Mouse (Mus musculus): ENCODE measurements around the gene Smarcd3.

DNA sequence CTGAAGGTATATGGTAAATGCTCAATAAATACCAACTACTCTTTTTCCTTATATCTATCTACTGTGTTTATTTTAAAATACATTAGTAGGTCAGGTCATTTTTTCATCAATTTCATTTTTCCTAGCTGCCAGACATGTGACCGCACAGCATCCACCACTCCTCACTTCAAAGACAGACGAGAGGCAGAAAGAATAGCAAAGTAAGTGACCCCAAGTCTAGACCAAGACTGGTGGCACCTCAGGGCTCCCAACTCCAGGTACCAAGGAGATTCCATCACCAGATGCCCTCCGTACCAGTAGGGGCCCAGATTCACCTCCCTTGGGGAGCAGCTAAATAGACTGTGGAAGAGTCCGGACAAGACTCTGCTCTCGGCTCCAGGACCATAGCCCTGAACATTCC, 29.9 kb downstream of the Smarcd3 start:
- no peak for TF ChIP-seq GATA1 (IDR thresholded peaks at IDR 0.05; ENCODE audit: borderline replicate concordance, low read length)
- no peak for TF ChIP-seq GATA2 (IDR thresholded peaks at IDR 0.05; ENCODE audit: borderline replicate concordance, low read depth, low read length)
- TF ChIP-seq CTCF (IDR thresholded peaks at IDR 0.05; ENCODE audit: low read depth, low read length) = no peak
- no peak for TF ChIP-seq TAL1 (conservative IDR thresholded peaks at IDR 0.05; ENCODE audit: low read depth, low read length)
- TF ChIP-seq POLR2AphosphoS5 (IDR thresholded peaks at IDR 0.05; ENCODE audit: insufficient replicate concordance, low read depth, low read length) = no peak
